Mouse (Mus musculus) spleen, postnatal 4 days (tissue): ENCODE measurements around the gene Olig2.
"Not testable (repeated sequence)": the region's sequence is repeated elsewhere in the genome, so short reads cannot be mapped to it uniquely, and the experiment has no call there.

Source experiments
- DNase-seq, 2 experiments: peaks; one replicate each; pipeline ENCODE4 v3.0.0; 2022; ENCODE audit warnings: low spot score in 2 of 2

The Olig2 gene

DNA sequence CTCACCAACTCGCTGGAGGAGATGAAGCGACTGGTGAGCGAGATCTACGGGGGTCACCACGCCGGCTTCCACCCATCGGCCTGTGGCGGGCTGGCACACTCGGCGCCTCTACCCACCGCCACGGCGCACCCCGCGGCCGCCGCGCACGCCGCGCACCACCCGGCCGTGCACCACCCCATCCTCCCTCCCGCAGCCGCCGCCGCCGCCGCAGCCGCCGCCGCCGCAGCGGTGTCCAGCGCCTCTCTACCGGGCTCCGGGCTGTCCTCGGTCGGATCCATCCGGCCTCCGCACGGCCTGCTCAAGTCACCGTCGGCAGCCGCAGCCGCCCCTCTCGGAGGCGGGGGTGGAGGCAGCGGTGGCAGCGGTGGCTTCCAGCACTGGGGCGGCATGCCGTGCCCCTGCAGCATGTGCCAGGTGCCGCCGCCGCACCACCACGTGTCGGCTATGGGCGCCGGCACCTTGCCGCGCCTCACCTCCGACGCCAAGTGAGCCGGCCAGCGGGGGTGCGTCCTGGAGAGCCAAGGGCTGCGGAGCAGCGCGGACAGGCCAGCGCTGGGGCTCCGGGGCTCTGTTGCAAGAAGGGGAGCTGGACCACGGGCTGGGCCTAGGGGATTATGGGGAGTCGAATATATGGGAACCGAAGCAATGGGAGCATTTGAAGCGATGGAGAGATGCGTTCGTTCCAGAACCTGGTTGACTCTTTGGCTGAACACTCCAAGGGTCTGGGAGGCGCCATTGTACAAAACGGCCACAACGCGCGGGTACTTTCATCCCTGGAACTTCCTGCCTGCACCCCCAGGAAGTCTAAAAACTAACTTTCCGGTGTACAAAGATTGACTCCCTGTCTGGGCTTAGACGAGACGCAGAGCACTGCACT, 1.9 kb downstream of the Olig2 start:
- no peak for DNase-seq

DNA sequence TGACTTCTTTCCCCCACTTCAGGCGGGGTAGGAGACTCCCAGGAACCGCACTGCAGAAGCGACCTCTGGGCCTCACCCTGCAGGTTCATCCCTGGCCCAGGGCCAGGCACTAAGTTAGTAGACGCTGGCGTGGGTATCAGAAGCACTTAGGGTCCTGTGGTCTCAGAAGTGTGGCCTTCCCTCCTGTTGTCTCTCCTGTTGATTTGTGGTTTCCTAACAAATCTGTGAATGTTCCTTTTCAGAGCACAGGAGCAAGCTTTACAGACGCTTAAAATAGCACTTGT, 2.4 kb downstream of the Olig2 start:
- DNase-seq = no peak

DNA sequence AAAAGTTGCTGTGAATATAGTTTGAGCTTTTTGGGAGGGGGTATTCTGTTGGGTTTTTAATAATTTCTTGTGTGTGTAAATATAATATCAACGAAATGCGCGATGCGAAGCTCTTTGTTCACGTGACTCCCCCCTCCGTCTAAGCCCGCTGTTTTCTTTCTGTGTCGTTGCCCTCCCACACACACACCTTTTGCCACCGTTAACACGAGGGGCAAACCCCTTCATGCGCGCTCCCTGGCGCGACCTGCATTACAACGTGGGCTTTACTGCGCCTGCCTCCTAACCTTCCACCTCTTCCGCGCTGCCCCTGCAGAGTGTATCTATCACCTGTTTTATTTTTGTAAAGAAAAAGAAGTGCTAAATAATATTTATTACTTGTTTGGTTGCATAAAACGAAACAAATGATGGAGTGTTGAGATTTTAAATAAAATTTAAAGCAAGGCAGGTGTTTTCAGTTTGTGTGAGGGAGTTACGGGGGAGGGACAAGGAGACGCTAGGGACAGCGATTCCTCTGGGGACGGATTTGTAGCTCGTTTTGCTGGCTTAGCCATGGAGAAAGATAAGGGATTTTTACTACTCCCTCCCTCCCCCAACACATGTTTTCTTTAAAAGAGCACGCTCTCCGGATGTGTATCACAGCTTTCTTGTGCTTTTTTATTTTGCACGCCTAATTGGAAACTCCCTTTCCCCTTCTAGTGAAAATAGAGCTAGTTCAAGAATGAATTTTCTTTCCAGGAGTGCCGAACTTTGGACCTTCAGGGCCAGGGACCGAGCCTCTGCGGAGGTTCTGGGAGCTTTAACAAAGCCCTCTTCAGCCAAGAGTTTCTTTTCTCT, 3.2 kb downstream of the Olig2 start:
- no peak for DNase-seq

DNA sequence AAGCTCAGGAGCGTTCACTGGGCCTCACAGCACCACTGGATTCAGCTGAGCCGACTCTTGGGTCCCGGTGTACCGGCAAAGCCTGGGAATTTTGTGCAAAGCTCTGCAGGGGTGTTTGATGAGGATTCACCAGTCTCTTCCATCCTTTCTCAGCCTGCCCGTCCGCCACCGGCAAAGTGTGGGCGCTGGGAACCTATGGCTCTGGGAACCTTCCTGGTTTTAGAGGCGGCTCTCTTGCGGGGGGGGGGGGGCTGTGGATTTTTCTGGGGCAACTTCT, 3.8 kb downstream of the Olig2 start:
- DNase-seq = no peak

DNA sequence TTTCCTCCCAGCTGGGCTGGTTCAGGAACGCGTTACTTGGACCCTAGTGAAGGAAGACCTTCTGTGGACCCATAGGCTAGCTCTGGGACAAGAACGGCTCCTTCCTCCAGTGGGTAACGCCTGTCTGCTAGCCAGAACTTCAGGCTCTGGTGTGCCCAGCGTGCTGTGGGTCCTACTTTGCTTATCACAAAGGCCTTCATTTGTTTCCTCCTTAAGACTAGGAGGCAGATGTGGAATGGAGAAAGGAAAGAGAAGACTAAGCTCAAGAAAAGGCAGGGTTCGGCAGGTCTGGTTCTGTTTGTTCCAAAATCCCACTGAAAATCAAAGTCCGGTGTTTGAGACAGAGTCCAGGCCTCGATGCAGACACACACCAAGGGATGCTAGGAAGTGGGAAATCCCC, 4.4 kb downstream of the Olig2 start:
- no peak for DNase-seq

DNA sequence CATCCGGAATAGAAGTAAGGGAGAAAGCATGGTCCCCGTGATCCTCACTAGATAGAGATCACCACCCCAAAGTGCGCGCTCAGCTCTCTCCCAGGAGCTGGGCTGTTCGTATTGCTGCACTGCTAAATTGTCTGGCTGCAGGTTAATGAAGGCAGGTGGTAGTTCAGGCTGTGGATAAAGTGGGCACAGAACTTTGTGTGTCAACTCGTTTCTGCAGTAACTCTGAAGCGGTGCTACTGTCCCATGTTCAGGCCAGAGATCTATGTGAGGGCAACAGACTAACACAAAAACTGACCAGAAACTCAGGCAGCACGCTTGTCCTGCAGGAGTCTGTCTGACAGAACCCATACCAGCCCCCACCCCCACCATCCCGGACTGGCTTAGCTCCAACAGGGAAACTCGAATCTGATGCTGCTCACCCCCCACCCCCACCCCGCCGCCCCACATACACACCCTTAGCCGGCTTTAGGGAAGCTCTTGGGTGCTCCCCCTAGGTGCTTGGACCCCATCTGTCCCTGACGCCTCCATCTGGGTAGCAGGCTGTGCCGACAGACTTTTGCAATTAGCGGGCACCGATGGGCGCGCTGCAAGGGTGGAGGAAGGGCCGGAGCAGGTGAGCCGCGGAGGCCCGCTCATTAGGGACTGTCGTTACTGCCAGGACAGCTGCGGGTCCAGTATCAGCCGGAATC, 6.7 kb downstream of the Olig2 start:
- no peak for DNase-seq

DNA sequence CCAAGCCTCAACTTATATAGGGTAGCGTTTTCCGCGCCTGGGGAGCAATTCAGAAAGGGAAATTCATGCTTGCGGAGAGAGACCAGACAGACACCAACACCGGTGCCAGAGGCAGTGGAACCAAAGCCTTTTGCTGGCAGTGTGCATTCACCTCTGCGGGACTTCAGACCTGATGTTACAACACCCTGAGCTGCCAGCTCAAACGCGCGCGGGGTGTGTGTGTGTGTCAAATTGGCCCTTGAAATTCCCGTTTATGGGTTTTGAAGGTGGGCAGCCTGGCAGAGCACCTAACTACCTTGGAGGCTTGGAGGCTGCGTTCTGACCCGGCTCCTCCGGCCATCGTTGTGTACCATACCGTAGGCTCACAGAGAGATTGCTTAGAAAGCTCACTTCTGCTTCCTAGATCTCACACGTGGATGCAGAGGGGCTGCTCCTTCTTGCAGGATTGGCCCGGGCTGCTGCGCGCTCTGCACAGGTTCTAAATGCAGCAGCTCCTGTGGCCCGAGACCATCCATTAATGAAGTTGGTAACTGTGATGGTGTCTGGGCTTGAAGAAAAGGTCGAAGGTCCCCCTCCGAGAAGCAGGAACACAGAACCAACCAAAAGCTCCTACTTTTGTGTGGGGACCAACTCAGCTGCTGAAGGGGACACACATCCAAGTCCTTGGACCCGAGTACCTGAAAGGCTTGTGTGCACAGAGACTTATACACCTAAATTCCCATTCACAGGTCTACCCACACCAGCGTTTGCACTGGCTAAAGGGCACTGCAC, 7.4 kb downstream of the Olig2 start:
- no peak for DNase-seq

DNA sequence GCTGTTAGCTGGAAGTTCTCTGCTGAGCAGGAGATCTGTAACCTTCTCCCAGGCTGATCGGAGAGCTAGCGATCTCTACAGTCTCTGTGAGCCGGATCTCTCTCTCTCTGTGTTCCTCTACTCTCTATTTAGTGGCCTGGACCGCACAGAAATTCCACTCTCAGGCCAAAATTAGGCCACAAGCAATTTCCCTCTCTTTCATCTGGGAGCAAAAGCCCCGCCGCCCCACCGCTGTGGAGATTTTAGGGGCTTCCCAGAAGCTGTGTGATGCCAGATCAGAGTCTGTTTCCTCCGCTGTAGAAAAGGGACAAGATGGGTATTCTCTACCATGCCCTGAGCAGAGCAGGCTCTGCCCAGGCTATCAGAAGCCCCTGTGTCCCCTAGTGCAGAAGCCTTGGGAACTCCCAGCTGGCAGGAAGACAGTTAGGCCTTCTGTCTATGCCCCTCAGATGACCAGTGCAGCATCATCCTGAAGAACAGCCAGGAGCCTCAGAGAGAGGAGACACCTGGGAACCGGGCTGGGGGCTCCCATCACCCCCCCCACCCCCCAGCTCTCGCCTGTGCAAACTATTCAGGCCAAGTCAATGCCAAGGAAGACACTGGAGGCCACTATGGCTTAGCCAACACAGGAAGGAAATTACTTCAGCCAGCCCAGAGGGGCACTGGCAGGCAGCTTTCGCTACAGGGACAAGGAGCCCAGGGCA, 8.1 kb downstream of the Olig2 start:
- no peak for DNase-seq

DNA sequence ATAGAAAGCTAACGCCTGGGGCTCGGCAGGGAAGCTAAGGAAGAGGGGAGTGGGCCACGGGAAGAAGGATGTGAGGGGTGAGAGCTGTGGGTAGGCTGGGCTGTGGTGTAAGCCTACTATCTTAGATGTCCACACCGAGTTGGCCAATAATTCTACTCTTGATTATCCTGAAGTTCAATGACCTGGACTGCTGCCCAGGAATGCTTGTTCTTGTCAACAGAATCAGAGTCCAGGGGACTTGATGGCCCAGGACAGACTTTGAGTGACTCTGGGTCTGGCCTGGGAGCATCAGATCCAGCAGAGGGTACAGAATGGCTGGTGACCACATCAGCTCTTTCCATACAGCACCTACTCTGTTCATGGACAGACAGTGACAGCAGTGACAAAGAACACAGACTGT, 13.8 kb downstream of the Olig2 start:
- DNase-seq = no peak

DNA sequence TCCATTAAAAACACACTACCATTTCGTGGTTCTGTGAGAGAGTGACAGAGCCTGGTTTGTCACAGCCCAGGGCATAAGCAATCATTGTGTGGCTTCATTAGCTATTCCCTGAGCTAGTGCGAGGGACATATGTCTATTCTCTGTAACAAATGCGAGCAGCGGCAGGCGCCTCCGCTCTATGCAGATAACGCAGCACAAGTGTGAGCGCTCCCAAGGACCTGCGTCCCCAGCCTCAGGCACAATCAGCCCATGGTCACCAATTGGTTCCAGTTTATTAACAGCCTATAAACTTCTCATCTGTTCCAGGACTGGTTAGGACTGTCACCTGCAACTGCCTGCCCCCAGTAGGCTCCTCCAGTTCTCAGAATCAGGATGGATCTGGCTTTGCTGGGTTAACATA, 21.0 kb downstream of the Olig2 start:
- DNase-seq = no peak

DNA sequence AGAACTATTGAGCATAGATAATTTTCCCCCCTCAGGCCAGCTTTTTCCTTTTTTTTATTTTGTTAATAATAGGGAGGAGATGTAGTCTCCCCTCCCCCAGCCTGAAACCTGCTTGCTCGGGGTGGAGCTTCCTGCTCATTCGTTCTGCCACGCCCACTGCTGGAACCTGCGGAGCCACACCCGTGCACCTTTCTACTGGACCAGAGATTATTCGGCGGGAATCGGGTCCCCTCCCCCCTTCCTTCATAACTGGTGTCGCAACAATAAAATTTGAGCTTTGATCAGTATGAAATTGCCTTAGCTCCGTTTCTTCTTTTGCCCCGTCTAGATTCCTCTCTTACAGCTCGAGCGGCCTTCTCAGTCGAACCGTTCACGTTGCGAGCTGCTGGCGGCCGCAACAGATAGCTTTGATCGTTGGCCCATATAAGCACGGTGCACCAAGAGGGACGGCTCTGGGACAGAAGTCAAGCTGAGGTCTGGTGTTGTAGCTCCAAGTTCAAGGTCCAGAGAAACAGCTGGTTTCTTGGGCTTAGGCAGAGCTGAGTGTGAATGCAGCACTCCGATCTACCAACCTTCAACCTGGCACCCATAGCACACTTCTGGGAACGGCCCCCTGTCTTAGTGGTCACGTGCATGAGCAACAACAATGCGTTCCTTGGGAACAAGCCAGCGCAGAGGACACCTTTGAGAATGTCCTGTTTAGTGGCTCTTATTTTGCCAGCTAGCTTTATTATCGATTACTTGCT, 30.3 kb downstream of the Olig2 start:
- DNase-seq = not testable (repeated sequence)

DNA sequence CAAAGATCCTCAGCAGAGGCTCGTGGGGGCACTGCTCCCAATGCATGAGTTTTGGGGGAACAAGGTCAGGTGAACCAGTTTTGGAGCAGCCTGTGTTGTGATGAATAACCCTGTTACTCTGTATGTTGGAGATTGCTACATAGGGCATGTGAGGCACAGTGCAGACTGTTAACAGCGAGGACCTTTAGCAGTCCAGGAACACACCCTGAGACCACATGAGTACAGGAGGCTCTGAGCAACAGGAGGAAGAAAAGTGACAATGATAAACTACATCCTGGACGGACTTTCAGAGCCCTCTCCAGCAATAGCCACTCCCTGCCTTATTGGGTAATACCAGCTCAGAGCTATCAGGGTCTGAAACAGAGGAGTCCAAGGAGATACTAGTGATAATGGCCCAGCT, 33.7 kb downstream of the Olig2 start:
- no peak for DNase-seq

DNA sequence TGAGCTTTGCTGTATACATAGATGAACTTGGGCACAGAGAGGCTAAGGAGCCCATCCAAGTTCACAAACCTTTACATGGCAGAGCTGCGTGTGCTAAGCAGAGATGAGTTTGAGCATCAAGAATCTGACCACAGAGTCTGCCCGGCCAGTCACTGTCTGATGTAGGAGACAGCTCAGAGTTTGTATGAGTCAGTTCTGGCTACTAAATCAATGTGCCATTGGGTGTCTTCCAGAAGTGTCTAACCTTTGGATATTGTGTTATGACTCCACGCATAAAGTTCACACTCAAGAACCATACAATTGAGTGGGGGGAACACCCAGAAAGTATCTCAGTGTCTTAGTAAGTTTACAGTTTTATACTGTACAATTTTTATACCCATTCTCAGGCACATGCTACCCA, 35.6 kb downstream of the Olig2 start:
- DNase-seq = no peak

DNA sequence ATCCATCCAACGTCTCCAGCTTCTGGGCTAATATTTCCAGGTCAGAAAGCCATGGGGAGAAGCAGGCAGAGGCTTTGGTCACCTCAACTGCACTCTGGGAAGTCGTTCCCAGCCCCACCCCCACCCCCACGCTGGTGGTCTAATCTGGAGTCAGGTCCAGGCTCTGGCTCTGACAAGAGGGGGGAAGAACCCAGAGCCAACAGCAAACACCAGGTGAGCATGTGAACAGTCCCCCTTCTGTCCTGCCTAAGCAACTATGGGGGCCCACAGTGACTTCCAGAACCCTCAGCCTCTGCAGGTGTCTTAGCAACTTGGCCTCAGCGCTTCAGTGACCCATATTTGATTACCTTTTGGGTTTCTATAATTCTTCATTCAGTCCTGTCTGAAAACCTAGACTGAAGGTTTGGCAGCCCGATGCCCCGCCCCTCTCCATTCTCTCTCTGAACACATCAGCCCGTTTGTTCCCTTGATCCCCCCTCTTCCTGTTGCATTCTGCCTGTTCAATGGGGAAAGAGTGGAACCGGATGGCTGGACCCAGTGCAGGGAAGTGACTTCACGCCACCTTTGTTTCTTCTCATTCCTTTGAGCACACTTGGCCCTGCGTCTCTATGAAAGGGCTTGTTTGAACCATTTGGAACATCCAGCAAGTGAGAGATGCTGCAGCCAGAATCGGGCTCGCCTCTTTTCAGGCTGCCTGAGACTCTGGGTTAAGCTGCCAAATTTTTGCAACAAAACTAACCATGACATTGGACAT, 37.4 kb downstream of the Olig2 start:
- no peak for DNase-seq

DNA sequence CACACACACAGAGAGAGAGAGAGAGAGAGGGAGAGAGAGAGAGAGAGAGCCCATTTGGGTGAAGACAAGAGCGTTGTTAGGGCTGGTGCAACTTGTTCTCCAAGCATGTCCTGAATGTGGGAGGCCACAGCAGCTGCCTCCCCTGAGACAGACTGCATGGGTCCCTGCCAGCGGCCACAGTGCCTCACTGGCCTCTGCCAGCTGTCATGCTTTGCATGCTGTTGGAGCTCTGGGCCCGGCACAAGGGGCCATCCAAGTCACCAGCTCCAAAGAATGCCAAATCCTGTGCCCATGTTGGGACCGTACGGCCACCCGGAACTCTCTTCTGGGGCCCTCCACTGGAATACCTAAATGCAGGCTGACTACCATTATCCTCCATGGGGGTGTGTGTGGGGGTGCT, 40.7 kb downstream of the Olig2 start:
- DNase-seq = no peak

DNA sequence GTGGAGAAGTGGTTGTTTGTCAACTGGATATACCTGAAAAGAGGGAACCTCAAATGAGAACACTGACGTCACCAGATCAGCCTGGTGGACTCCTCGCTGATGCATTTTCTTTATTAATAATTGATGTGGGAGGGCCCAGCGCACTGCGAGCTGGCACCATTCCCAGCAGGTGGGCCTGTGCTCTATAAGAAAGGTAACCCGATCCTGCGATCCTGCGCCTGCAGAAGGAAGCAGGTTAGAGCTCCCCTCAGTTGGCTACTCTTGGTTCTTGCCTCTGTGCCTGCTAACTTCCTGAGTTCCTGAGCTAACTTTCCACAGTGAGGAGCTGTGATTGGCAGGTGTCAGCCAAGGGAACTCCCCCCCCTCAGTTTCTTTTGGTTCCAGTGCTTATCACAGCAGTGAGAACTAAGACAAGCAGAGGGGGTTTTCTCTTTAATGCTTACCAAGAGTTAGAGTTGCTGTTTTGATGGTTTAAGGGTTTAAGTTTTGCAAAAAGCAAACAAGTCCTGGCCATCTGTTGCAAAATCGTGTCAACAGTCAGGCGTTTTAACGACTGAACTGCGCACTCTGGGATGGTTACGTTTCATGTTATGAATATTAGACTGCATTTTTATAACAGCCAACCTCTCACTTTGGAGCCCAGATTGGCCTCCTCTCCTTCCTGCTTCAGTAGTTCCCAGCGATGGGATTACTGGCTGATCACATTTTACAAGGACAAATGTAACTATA, 43.6 kb downstream of the Olig2 start:
- no peak for DNase-seq

DNA sequence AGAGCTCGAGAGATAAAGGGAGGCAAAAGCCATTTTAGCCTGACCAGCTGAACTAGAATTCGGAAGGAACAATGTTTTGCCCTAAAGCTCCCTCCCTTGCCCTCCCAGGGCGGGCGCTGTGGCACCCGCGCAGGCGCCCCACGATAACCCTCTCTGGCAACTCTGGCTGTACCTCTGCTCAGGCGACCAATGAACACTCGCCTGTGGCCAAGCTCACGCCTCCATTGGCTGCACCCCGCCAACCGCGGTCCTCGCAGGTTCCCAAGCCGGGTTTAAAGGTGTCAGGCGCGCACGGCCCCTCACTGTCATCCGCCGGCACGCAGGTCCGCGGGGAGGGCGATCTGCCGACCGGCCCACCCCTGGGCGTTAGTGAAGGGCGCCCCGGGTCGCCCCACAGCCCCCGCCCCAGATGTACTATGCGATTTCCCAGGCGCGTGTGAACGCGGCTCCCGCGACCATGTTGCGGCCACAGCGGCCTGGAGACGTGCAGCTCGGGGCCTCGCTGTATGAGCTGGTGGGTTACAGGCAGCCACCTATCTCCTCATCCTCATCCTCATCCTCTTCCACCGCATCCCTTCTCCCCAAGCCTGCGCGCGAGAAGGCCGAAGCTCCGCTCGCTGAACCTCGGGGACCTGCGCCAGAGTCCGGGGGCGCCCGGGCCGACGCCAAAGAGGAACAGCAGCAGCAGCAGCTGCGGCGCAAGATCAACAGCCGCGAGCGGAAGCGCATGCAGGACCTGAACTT, 44.4 kb downstream of the Olig2 start, which contains the start of gene Olig1:
TSS of gene Olig1 (plus strand) at position 305 of the 744 bp plus-strand sequence.
- no peak for DNase-seq

DNA sequence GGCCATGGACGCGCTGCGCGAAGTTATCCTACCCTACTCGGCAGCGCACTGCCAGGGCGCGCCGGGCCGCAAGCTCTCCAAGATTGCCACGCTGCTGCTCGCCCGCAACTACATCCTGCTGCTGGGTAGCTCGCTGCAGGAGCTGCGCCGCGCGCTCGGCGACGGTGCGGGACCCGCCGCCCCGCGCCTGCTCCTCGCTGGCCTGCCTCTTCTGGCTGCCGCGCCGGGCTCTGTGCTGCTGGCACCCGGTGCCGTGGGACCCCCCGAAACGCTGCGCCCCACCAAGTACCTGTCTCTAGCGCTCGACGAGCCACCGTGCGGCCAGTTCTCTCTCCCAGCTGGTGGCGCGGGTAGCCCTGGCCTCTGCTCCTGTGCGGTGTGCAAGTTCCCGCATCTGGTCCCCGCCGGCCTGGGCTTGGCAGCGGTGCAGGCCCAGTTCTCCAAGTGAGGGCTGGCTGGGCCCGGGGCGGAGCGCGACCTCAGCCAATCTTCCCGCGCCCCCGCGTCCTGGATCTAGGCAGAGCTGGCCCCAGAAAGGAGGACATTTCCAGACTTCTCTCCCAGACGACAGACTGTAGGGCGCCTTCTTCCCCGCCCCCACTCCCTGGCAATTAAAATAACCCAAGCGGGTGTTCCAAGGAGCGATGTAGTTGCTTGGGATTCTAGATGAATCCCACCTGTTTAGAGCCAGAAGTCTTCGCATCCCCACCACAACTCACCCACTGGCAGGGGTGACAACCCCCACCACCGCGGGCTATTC, 45.1 kb downstream of the Olig2 start:
- DNase-seq = no peak
